Mouse (Mus musculus) gastrocnemius, postnatal 4 days (tissue): Measurements from ENCODE around the gene Fam189b. TPM values are rescaled to one million over a fixed set of nuclear protein-coding genes. Genes with fewer than 3 reads are reported as not detected.

ENCODE experiments used
- DNase-seq, 2 experiments: peaks; one replicate each; pipeline ENCODE4 v3.0.0; 2021 to 2022; ENCODE audit warnings: low spot score in 2 of 2, mixed read lengths in 2 of 2
- microRNA-seq: library from miRNA; unstranded; fragments of <30 nt; microRNA quantifications from one replicate; pipeline ENCODE4 v1.2.0, GENCODE M21; 2021
- total RNA-seq, 2 experiments: library from RNA; stranded (reverse); gene quantifications; 2 replicates each; pipeline ENCODE4 v1.2.3; 2021

The Fam189b gene
- total RNA-seq, 2 experiments from 2014 or later: 19.2 to 22.1 TPM

DNA sequence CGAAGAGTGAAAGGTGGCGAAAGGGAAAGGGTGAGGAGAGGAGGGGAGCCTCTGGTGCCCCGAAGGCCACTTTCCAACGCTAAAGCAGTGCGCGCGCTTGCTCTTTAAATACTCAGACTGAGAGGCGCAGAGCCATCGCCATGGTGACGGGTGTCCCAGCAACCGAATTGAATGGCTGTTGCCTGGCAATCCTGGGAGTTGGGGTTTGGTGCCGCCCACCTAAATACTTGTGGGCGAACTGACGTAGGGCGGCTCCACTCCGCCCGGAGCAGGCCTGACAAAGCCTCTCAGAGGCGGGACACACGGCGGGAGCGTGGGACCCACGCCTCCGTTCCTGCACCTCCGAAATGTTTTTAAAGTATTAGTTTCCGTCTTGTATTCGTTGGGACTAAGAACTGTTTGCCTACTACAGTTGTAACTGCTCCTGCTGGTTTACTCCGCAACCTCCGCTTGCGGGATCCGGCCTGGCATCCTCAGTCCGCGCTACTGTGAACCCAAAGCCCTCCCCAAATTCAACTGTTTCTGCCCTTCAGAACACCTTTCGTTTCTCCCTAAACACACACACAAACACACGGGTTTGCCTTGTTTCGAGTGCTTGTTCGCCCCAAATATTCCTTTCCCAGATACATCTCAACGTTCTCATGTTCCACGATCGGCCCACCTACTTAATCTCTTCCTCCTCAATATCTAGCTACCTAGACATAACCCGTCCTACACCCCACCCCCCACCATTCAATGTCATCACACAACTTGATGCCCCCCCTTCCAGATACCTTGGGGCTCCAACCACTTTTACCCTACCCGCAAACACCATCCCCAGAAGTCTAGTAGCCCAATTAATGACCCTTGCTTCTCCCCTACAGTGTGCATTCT, 44.6 kb downstream of the Fam189b start:
- DNase-seq: peak in 1 of 2 experiments; percentile 70

DNA sequence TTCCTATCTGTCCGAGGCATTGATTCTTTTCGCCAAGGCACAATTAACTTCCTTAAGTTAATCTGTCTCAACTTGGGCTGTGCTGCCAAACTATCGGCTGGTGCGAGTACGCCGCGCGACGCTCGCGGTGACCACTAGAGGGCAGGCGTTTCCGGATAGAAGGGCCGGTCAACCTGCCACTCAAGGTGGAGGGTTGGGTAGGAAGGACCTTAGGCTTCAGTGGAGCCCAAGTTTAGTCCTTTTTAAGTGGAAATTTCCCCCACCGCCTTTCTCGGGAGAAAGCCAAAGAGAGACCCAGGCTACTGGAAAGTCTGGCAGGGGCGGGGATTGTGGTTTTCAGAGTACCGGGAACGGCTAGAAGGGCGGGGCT, 45.2 kb downstream of the Fam189b start:
- peak; percentile 72 to 85 for DNase-seq

DNA sequence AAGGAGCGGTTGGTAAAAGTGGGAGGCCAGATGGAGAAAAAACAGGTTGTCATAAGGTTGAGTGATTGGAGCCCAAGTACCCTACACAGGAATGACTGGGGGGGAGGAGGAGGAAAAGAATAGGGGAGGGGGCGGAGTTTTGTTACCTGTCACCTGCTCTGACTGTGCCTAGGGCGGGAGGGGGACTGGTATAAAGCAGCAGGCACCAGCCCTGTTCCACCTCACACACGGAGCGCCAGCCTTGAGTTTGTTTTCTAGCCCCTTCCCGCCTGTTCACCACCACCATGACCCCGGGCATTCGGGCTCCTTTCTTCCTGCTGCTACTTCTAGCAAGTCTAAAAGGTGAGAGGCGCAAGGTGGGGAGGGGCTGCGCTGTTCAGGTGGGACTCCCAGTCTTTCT, 45.9 kb downstream of the Fam189b start, which contains the start of gene Muc1:
Gene Muc1, plus strand, starts transcription at position 222 of the 400 bp plus-strand sequence.
- no peak for DNase-seq

DNA sequence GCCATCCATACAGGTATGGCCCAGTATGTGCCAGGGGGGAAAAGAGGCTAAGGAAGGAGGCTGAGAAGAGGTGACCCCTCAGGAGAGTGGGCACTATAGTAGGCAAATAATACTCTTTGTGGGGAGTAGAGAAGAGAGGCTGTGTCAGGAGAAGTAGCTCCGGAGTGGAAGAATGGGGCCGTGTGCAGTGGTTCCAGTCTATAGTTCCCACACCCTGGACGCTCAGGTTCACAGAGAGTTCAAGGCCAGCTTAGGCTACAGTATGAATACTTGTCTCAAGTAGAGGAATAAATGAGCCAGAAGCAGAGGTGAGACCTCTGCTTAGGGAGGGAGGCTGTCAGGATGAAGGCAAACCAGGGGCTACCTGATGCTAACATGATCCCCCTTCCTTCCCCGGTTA, 46.3 kb downstream of the Fam189b start:
- DNase-seq: no peak

DNA sequence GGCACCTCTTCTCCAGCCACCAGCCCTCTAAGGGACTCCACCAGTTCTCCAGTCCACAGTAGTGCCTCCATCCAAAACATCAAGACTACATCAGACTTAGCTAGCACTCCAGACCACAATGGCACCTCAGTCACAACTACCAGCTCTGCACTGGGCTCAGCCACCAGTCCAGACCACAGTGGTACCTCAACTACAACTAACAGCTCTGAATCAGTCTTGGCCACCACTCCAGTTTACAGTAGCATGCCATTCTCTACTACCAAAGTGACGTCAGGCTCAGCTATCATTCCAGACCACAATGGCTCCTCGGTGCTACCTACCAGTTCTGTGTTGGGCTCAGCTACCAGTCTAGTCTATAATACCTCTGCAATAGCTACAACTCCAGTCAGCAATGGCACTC, 47.6 kb downstream of the Fam189b start:
- no peak for DNase-seq

DNA sequence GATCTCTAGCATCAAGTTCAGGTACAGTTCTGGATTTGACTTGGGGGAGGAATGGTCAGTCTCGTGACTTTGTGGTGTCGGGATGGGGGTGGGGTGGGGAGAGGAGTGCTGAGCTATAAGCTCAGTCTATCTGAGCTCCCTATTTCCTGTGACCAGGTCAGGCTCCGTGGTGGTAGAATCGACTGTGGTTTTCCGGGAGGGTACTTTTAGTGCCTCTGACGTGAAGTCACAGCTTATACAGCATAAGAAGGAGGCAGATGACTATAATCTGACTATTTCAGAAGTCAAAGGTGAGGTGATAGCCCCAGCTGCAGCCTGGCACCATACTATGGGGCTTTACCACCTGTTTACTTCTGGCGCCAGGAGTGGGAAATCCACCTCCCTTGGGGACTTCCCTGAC, 48.4 kb downstream of the Fam189b start:
- DNase-seq: no peak

DNA sequence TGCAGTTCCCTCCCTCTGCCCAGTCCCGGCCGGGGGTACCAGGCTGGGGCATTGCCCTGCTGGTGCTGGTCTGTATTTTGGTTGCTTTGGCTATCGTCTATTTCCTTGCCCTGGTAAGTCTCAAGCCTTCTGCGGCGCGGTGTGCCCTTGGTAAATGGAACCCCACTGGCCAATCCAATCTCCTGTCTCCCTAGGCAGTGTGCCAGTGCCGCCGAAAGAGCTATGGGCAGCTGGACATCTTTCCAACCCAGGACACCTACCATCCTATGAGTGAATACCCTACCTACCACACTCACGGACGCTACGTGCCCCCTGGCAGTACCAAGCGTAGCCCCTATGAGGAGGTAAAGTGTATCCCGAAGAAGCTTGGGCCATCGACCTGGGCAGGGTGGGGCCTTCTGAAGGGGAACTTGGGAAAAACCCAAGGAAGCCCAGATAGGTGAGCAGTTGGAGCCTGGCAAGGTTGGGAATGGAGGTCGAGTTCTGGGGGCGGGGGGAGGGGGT, 48.9 kb downstream of the Fam189b start:
- DNase-seq: no peak

DNA sequence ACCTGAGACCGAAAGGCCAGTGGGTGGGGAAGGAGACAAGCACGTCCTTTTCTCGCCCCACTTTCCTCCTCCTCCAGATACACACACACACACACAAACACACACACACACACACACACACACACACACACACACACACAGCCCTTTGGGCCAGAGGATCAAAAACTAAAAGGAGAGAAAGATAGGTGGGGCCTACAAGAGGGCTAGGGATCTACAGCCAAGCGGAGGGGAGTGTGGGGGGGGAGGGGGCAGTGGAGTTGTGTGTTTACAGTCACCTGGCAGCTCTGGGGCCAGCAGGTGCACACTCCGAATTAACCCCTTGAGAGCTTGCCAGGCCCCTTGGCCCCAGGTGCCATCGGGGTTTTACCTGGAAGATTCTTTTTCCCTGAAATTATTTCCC, 49.7 kb downstream of the Fam189b start:
- no peak for DNase-seq

DNA sequence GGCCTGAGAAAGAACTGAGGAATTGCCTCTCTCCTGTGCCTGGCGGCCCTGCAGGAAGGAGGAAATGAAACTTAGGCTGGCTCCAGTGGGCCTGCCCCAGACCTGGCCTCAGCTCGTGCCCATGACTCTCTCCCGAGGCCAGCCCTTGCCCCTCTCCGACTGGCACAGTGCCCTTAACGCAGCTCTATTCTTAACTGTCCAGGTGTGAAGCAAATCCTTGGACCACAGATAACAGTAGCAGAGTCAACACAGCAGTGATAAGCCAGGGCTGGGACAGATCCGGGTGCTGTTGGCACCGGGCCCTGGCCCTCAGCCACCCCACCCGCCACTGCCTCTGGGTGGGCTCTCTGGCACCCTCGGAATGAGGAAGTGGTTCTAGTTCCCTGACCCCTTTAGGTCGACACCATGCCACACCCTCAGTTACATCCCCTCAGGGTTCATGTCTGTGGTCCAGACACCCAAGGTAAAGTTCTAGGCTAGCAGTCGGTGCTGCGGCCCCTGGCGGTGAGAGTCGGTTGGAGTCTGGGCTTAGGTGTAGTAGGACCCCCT, 50.7 kb downstream of the Fam189b start:
- no peak for DNase-seq

DNA sequence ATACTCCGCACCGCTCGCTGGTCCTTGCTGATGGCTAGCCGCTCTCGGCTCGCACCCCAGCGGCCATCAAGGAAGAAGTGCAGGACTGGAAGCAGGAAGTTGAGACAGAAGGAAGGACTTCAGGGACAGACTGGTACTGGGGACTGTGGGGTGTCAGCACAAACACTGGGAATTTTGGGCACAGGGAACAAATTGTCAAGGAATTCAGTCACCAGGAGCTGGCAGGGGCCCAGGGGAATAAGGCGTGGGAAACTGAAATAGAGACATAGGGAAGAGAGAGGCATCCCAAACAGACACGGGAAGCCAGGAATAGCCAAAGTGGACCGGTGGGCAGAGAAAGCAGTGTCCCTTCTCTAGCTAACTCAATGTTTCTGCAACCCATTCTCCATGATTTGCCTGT, 53.6 kb downstream of the Fam189b start:
- no peak for DNase-seq

DNA sequence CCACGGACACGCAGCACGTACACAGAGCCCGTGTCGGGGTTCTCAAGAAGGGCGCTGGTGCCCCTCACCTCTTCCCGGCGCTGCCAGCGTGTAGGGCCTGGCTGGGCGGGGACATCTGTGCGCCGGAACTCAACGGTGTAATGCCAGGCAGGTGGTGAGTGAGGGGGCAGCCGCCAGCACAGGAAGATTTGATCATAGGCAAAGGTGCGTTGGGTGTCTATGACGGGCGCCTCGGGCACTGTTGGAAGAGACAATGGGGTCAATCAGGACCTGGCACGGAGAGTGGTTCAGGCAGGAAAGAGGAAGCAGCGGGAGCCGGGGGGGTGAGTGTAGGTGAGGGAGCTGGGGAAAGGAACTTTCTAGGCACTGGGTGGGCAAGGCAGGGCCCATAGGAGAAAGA, 54.7 kb downstream of the Fam189b start:
- DNase-seq: peak in 1 of 2 experiments; percentile 16

DNA sequence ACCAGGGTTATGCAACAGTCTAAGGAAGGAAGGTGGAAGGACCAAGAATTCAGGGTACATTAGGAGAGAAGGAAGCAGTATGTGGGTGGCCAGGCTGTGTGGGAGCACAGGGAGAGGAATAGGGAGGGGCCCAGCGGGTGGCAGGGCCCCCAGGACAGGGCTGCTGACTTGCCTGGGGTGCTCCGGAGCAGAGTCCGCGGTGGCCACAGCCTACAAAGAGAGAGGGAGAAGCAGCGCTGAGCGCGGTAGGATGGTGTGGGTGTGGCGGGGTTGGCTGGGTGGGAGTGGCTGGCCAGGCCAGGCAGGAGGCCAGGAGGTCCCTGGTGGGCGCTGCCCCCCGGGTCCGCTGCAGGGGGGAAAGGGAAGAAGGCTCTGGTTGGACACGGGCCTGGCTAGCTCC, 55.6 kb downstream of the Fam189b start:
- DNase-seq: peak in 1 of 2 experiments; percentile 16

Small RNA genes lying within 50 kb of the gene (microRNA-seq; reads per million reads assigned to microRNA genes)
- gene Mir92b: 7.2 reads per million, percentile 22 among the genes with 10 or more reads in this experiment

Other genes with a start within 250 kb of the Fam189b start
- 10 to 100 TPM; 37.8 to 41.8 TPM for gene Ash1l, start 232.5 kb upstream of the Fam189b start, total RNA-seq
- 10 to 100 TPM; 72.7 to 75.8 TPM for gene Dap3, start 232.0 kb upstream of the Fam189b start, total RNA-seq
- 10 to 100 TPM; 13.3 to 14.0 TPM for gene Rusc1, start 89.8 kb upstream of the Fam189b start, total RNA-seq
- not detected for gene Gm43738, start 82.0 kb upstream of the Fam189b start, total RNA-seq
- gene Fdps, start 81.2 kb upstream of the Fam189b start, total RNA-seq: 10 to 100 TPM; 61.4 to 80.2 TPM
- 1 to 10 TPM in 1 of 2 experiments, not detected in 1; 1.1 TPM for gene Pklr, start 47.0 kb upstream of the Fam189b start, total RNA-seq
- under 1 TPM; 0.39 to 0.91 TPM for gene Hcn3, start 22.9 kb upstream of the Fam189b start, total RNA-seq
- 10 to 100 TPM; 31.1 to 39.0 TPM for gene Clk2, start 18.3 kb upstream of the Fam189b start, total RNA-seq
- 10 to 100 TPM; 41.8 to 43.1 TPM for gene Scamp3, start 5.7 kb upstream of the Fam189b start, total RNA-seq
- gene Gba, start 19.8 kb downstream of the Fam189b start, total RNA-seq: 10 to 100 TPM; 30.9 to 32.2 TPM
- 100 to 1,000 TPM; 142 to 158 TPM for gene Thbs3, start 32.0 kb downstream of the Fam189b start, total RNA-seq
- 10 to 100 TPM; 80.7 to 95.1 TPM for gene Mtx1, start 43.9 kb downstream of the Fam189b start, total RNA-seq
- 1 to 10 TPM in 1 of 2 experiments, under 1 TPM in 1; 0.57 to 1.5 TPM for gene Muc1, start 45.9 kb downstream of the Fam189b start, total RNA-seq
- 100 to 1,000 TPM in 1 of 2 experiments, 10 to 100 TPM in 1; 99.9 to 117 TPM for gene Krtcap2, start 62.8 kb downstream of the Fam189b start, total RNA-seq
- gene Trim46, start 63.2 kb downstream of the Fam189b start, total RNA-seq: under 1 TPM; 0.73 to 0.83 TPM
- 10 to 100 TPM; 61.2 to 62.8 TPM for gene Dpm3, start 76.2 kb downstream of the Fam189b start, total RNA-seq
- gene Slc50a1, start 87.4 kb downstream of the Fam189b start, total RNA-seq: 10 to 100 TPM; 31.7 to 37.7 TPM
- 10 to 100 TPM; 20.4 to 21.8 TPM for gene Efna1, start 98.0 kb downstream of the Fam189b start, total RNA-seq
- gene Efna3, start 139.8 kb downstream of the Fam189b start, total RNA-seq: not detected
- 1 to 10 TPM; 2.6 to 2.8 TPM for gene Efna4, start 154.9 kb downstream of the Fam189b start, total RNA-seq
- gene Adam15, start 166.9 kb downstream of the Fam189b start, total RNA-seq: 10 to 100 TPM; 54.6 to 55.8 TPM
- gene Dcst2, start 178.8 kb downstream of the Fam189b start, total RNA-seq: under 1 TPM; 0.12 to 0.16 TPM
- under 1 TPM; 0.27 to 0.34 TPM for gene Dcst1, start 182.1 kb downstream of the Fam189b start, total RNA-seq
- 10 to 100 TPM; 14.1 to 23.9 TPM for gene Zbtb7b, start 211.6 kb downstream of the Fam189b start, total RNA-seq
- under 1 TPM in 1 of 2 experiments, not detected in 1; 0.83 TPM for gene Lenep, start 219.7 kb downstream of the Fam189b start, total RNA-seq
- 10 to 100 TPM; 21.9 to 27.2 TPM for gene Flad1, start 228.7 kb downstream of the Fam189b start, total RNA-seq
- gene Cks1b, start 235.2 kb downstream of the Fam189b start, total RNA-seq: 10 to 100 TPM; 35.7 to 44.5 TPM
- 10 to 100 TPM; 73.1 to 80.6 TPM for gene Shc1, start 235.3 kb downstream of the Fam189b start, total RNA-seq
- 10 to 100 TPM; 31.9 to 35.0 TPM for gene Pygo2, start 247.1 kb downstream of the Fam189b start, total RNA-seq